9 mouse cellular contexts compared by ENCODE assay signal in genomic region chr13:108152650-108153372, GRCm38 (mm10). TPM values are rescaled to one million over a fixed set of nuclear protein-coding genes. Genes with fewer than 3 reads are reported as not detected.
DNase-seq lines count a peak whose midpoint lies in the region; ATAC-seq lines count a peak whose summit lies in the region.
"Had no signal": no experiment of that assay in that cellular context is flagged by ENCODE, and none has a peak within 500 bp of the region (broad histone marks: within the 10 kb centered on the region; RNA-seq: fewer than 3 reads in every experiment).

No protein-coding gene starts in this region.

- no peak overlapping the region for H3K9ac ChIP-seq in embryonic facial prominence, embryonic 11.5 days (replicated peaks; ENCODE audit: low read length)
- no peak overlapping the region for H3K9ac ChIP-seq in hindbrain, embryonic 14.5 days
- no peak overlapping the region for H3K9ac ChIP-seq in midbrain, embryonic 16.5 days (ENCODE audit: low read depth, low read length)

- no peaks in the 10 kb centered on the region for H3K4me1 ChIP-seq in embryonic facial prominence, embryonic 11.5 days (ENCODE audit: control insufficient read depth, insufficient read depth, low read length)
- no peaks in the 10 kb centered on the region; the same call in 1 of the 2 replicates for H3K4me1 ChIP-seq in hindbrain, embryonic 14.5 days (replicated peaks; ENCODE audit: control insufficient read depth, insufficient read depth, low read length)
- H3K4me1 ChIP-seq in midbrain, embryonic 16.5 days (ENCODE audit: control insufficient read depth, insufficient read depth, low read length) = peaks cover 9% of the 10 kb centered on the region

- H3K27me3 ChIP-seq in embryonic facial prominence, embryonic 11.5 days (ENCODE audit: control insufficient read depth, insufficient read depth, low read length) = no peaks in the 10 kb centered on the region
- H3K27me3 ChIP-seq in hindbrain, embryonic 14.5 days (ENCODE audit: control insufficient read depth, insufficient read depth, low read length) = no peaks in the 10 kb centered on the region
- H3K27me3 ChIP-seq in midbrain, embryonic 16.5 days (ENCODE audit: control insufficient read depth, insufficient read depth, low read depth, low read length) = no peaks in the 10 kb centered on the region

- WGBS in embryonic facial prominence, embryonic 11.5 days = 68% methylated on average over 8 of the region's 8 CpGs
- 69% methylated on average over 8 of the region's 8 CpGs for WGBS in hindbrain, embryonic 14.5 days
- WGBS in midbrain, embryonic 16.5 days = 60% methylated on average over 8 of the region's 8 CpGs

- no peak overlapping the region for H3K4me3 ChIP-seq in embryonic facial prominence, embryonic 11.5 days (ENCODE audit: low read depth, low read length)
- no peak overlapping the region for H3K4me3 ChIP-seq in hindbrain, embryonic 14.5 days (replicated peaks; ENCODE audit: low read length)
- no peak overlapping the region for H3K4me3 ChIP-seq in midbrain, embryonic 16.5 days (ENCODE audit: low read depth, low read length)
- H3K4me3 ChIP-seq: erythroblast, embryonic 14.5 days had no signal

- H3K9me3 ChIP-seq in embryonic facial prominence, embryonic 11.5 days (replicated peaks; ENCODE audit: control insufficient read depth, low read length) = no peaks in the 10 kb centered on the region
- no peaks in the 10 kb centered on the region for H3K9me3 ChIP-seq in hindbrain, embryonic 14.5 days (ENCODE audit: control insufficient read depth, low read length)
- H3K9me3 ChIP-seq in midbrain, embryonic 16.5 days (replicated peaks; ENCODE audit: control insufficient read depth, low read length, poor library complexity, severe bottlenecking) = no peaks in the 10 kb centered on the region

- no peak for ATAC-seq in embryonic facial prominence, embryonic 11.5 days (replicated peaks; ENCODE audit: insufficient number of reproducible peaks, low FRiP score, low TSS enrichment, low read depth)
- peak; percentile 71 for ATAC-seq in hindbrain, embryonic 14.5 days (ENCODE audit: low FRiP score)
- peak; percentile 56; the same call in 1 of the 2 replicates for ATAC-seq in midbrain, embryonic 16.5 days

- no peaks in the 10 kb centered on the region for H3K36me3 ChIP-seq in embryonic facial prominence, embryonic 11.5 days (replicated peaks; ENCODE audit: control insufficient read depth, insufficient read depth, low read depth, low read length)
- no peaks in the 10 kb centered on the region for H3K36me3 ChIP-seq in hindbrain, embryonic 14.5 days (replicated peaks; ENCODE audit: control insufficient read depth, insufficient read depth)
- no peaks in the 10 kb centered on the region for H3K36me3 ChIP-seq in midbrain, embryonic 16.5 days (ENCODE audit: control insufficient read depth, insufficient read depth, low read length)

- peak; percentile 35 for DNase-seq in right cerebral cortex, adult 18-20 months
- no peak for DNase-seq in right cerebral cortex, postnatal 36 days (ENCODE audit: low spot score in 2 of 2)
- peak; percentile 53 for DNase-seq in adrenal gland, adult 2 months
- peak; percentile 81 for DNase-seq in embryonic facial prominence, embryonic 11.5 days (ENCODE audit: low spot score)
- DNase-seq in hindbrain, embryonic 14.5 days (ENCODE audit: low spot score) = peak; percentile 90
- peak; percentile 47 to 63 for DNase-seq in left cerebral cortex, postnatal 25 days (ENCODE audit: low spot score in 2 of 2)
- DNase-seq in thymus, postnatal 25 days = peak; percentile 52

- H3K4me2 ChIP-seq in embryonic facial prominence, embryonic 11.5 days (ENCODE audit: low read depth, low read length) = no peak overlapping the region
- H3K4me2 ChIP-seq in hindbrain, embryonic 14.5 days (replicated peaks) = no peak overlapping the region
- H3K4me2 ChIP-seq in midbrain, embryonic 16.5 days (ENCODE audit: low read length) = no peak overlapping the region

- intact Hi-C loops in left cerebral cortex, postnatal 25 days (cut with DNase I) = loop anchor here (1.0 to 10.0 kb wide), 6 partner anchors 108 to 971 kb away; partner anchors contain the start of gene Smim15

- no peak overlapping the region for H3K27ac ChIP-seq in embryonic facial prominence, embryonic 11.5 days (replicated peaks; ENCODE audit: low read depth, low read length)
- H3K27ac ChIP-seq in hindbrain, embryonic 14.5 days = no peak overlapping the region
- no peak overlapping the region for H3K27ac ChIP-seq in midbrain, embryonic 16.5 days (ENCODE audit: low read length)

RNA-seq across cellular contexts. Expression of gene Ndufaf2, which starts 5.6 kb away (rescaled TPM):
- total RNA-seq in adrenal gland, adult 2 months (2021) = 10 to 100 TPM; 31.2 to 35.6 TPM
- 2.4 and 3.7 TPM in 2 replicates for polyA plus RNA-seq in adrenal gland, adult 2 months (2012; rRNA removed)
- polyA plus RNA-seq in embryonic facial prominence, embryonic 11.5 days (2014; fragmentation: Nextera tagmentation; extraction: Ambion mirVana) = 99.9 and 112 TPM in 2 replicates
- polyA plus RNA-seq in hindbrain, embryonic 14.5 days (2014; fragmentation: Nextera tagmentation; extraction: Ambion mirVana) = 68.5 and 70.5 TPM in 2 replicates
- total RNA-seq in left cerebral cortex, postnatal 25 days (2021) = 10 to 100 TPM; 21.8 to 22.2 TPM
- polyA plus RNA-seq in midbrain, embryonic 16.5 days (2015; fragmentation: Nextera tagmentation; extraction: Ambion mirVana) = 68.5 TPM in 2 replicates

RNA-seq across cellular contexts. Expression of gene Ercc8, which starts 5.7 kb away (rescaled TPM):
- 1 to 10 TPM; 8.4 to 9.2 TPM for total RNA-seq in adrenal gland, adult 2 months (2021)
- polyA plus RNA-seq in adrenal gland, adult 2 months (2012; rRNA removed) = 2.4 and 3.4 TPM in 2 replicates
- 24.2 and 25.7 TPM in 2 replicates for polyA plus RNA-seq in embryonic facial prominence, embryonic 11.5 days (2014; fragmentation: Nextera tagmentation; extraction: Ambion mirVana)
- polyA plus RNA-seq in hindbrain, embryonic 14.5 days (2014; fragmentation: Nextera tagmentation; extraction: Ambion mirVana) = 30.8 and 31.5 TPM in 2 replicates
- total RNA-seq in left cerebral cortex, postnatal 25 days (2021) = 10 to 100 TPM; 17.1 to 23.2 TPM
- polyA plus RNA-seq in midbrain, embryonic 16.5 days (2015; fragmentation: Nextera tagmentation; extraction: Ambion mirVana) = 32.0 and 33.6 TPM in 2 replicates

Comparison
In these comparisons a context has a peak if more than half of its experiments do, and no peak if none do; other contexts are left out.
1. DNase-seq: peak in right cerebral cortex, adult 18-20 months (single experiment), adrenal gland, adult 2 months (single experiment), embryonic facial prominence, embryonic 11.5 days (single experiment), hindbrain, embryonic 14.5 days (single experiment), left cerebral cortex, postnatal 25 days (2 of 2) and thymus, postnatal 25 days (single experiment); none in right cerebral cortex, postnatal 36 days (0 of 2).
2. RNA of gene Ndufaf2, which starts 5.6 kb away (polyA plus RNA-seq): 99.9 to 112 TPM in embryonic facial prominence, embryonic 11.5 days, 68.5 to 70.5 TPM in hindbrain, embryonic 14.5 days and 68.5 TPM in midbrain, embryonic 16.5 days; 2.4 to 3.7 TPM in adrenal gland, adult 2 months; every median in the first group is over 10 times any median in the second.